Mouse (Mus musculus) neural tube, embryonic 12.5 days (tissue): Measurements from ENCODE around the gene 1700012P22Rik. TPM values are rescaled to one million over a fixed set of nuclear protein-coding genes. Genes with fewer than 3 reads are reported as not detected.

Experiments
- ATAC-seq: fragments of 200-750 bp; cut with Nextera tagmentation; 2 replicates; pipeline ENCODE4 v1.8.0; 2017; ENCODE audit warnings: low read depth, mild to moderate bottlenecking, moderate TSS enrichment, moderate library complexity; ENCODE audit not compliant: low FRiP score
- H3K27ac ChIP-seq: fragments of 300-500 bp; sonication (generic); 2 replicates; pipeline ENCODE4 v1.5.1; 2016
- H3K27me3 ChIP-seq: fragments of 300-500 bp; sonication (generic); replicated peaks from 2 replicates; pipeline ENCODE4 v1.6.1; 2016; ENCODE audit warnings: mild to moderate bottlenecking
- H3K36me3 ChIP-seq: fragments of 300-500 bp; sonication (generic); 2 replicates; pipeline ENCODE4 v1.6.1; 2016; ENCODE audit warnings: mild to moderate bottlenecking
- H3K4me1 ChIP-seq: fragments of 300-500 bp; sonication (generic); 2 replicates; pipeline ENCODE4 v1.6.1; 2016
- H3K4me2 ChIP-seq: fragments of 300-500 bp; sonication (generic); replicated peaks from 2 replicates; pipeline ENCODE4 v1.6.1; 2016; ENCODE audit warnings: mild to moderate bottlenecking
- H3K4me3 ChIP-seq: fragments of 300-500 bp; sonication (generic); 2 replicates; pipeline ENCODE4 v1.5.1; 2016
- H3K9ac ChIP-seq: fragments of 300-500 bp; sonication (generic); 2 replicates; pipeline ENCODE4 v1.6.1; 2016; ENCODE audit warnings: mild to moderate bottlenecking
- H3K9me3 ChIP-seq: fragments of 300-500 bp; sonication (generic); 2 replicates; pipeline ENCODE4 v1.6.1; 2016; ENCODE audit warnings: mild to moderate bottlenecking
- WGBS: fragments of 180-500 bp; shearing (Covaris S2); methylation state at CpG from one replicate; pipeline ENCODE4 v1.1.7; 2016; 5-methylcytosine and 5-hydroxymethylcytosine counted together
- polyA plus RNA-seq: library from polyadenylated mRNA; unstranded; fragments of >200 nt; fragmentation: Nextera tagmentation; extraction: Ambion mirVana; gene quantifications from 2 replicates; pipeline ENCODE4 v1.2.1, GENCODE M21; 2016

1700012P22Rik gene
- not detected in 2 replicates for polyA plus RNA-seq

GRCm38 (mm10) chr4:144438672-144439071 is at the start of gene 1700012P22Rik:
TSS of gene 1700012P22Rik (minus strand) at chr4:144438772.
- H3K36me3 ChIP-seq = no peaks in the 10 kb centered on the region
- no peak within 1 kb of the TSS for H3K4me3 ChIP-seq
- H3K4me2 ChIP-seq = no peak within 1 kb of the TSS
- ATAC-seq = no peak
- H3K9me3 ChIP-seq = 0 out of 2 replicates have a peak, but pooled peaks cover 4% of the 10 kb centered on the region
- H3K9ac ChIP-seq = no peak within 1 kb of the TSS
- H3K27me3 ChIP-seq = no peaks in the 10 kb centered on the region
- H3K4me1 ChIP-seq = no peaks in the 10 kb centered on the region
- no peak within 1 kb of the TSS for H3K27ac ChIP-seq

- Histone ChIP-seq H3K4me1 (no peaks in the 10 kb centered on the region), H3K36me3 (no peaks in the 10 kb centered on the region), H3K4me3 (no peak overlapping the region), H3K9me3 (peaks cover 8% of the 10 kb centered on the region; the same call in 1 of the 2 replicates), H3K9ac (no peak overlapping the region), H3K4me2 (no peak overlapping the region), H3K27me3 (no peaks in the 10 kb centered on the region), H3K27ac (no peak overlapping the region)
- no peak for ATAC-seq
- 79% methylated on average over 1 of the region's 1 CpGs for WGBS
These were observed 29.5 kb upstream of the 1700012P22Rik start for GRCm38 (mm10) chr4:144468091-144468490.

DNA sequence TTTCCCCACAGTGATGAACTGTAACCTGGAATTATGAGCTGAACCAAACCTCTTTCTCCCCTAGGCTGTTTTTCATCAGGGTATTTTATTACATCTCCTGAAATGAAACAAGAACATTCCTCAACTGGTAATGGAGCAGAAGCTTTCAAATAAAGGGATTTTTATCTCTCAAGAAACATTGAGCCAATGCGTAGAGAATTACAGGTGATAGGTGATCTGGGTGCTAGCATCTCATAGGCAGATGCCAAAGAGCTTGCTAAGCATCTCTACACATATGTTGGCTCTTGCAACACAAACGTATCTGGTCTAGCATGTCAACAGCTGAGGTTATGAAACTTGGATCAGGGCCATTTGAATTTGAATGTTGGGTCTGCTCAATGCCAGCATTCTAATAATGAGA is 26.6 kb upstream of the 1700012P22Rik start:
- H3K9me3 ChIP-seq = peaks cover 12% of the 10 kb centered on the region; the same call in 1 of the 2 replicates
- no peak overlapping the region for H3K27ac ChIP-seq
- WGBS = 84% methylated on average over 2 of the region's 2 CpGs
- H3K4me1 ChIP-seq = no peaks in the 10 kb centered on the region
- no peak for ATAC-seq
- no peak overlapping the region for H3K9ac ChIP-seq
- H3K27me3 ChIP-seq = no peaks in the 10 kb centered on the region
- H3K36me3 ChIP-seq = no peaks in the 10 kb centered on the region
- H3K4me3 ChIP-seq = no peak overlapping the region
- H3K4me2 ChIP-seq = no peak overlapping the region

DNA sequence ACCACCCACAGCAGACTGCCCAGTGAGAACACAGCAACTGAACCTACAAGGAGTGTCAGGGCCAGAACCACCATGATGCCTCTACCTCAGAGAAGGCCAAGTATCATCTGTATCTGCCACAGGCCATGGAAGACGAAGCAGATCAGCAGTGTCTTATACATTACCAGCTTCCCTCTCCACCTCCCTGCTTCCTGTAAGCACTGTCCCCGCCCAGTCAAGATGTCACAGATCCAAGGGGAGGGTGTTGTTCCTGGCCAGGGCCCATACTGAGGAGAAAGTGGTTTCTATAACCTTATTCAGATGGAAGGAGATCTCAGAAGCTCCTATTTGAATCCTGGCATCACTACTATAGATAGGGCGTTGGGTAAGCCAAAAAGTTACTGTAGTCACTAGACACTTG is 25.1 kb upstream of the 1700012P22Rik start, which contains the start of gene Aadacl3:
Gene Aadacl3, minus strand, starts transcription at position 101 of the 400 bp plus-strand sequence.
- no peak within 1 kb of the TSS for H3K4me3 ChIP-seq
- H3K9ac ChIP-seq = no peak within 1 kb of the TSS
- ATAC-seq = no peak
- H3K27me3 ChIP-seq = no peaks in the 10 kb centered on the region
- no peak within 1 kb of the TSS for H3K4me2 ChIP-seq
- peaks cover 12% of the 10 kb centered on the region; the same call in 1 of the 2 replicates for H3K9me3 ChIP-seq
- 68% methylated on average over 3 of the region's 3 CpGs for WGBS
- H3K36me3 ChIP-seq = no peaks in the 10 kb centered on the region
- H3K4me1 ChIP-seq = no peaks in the 10 kb centered on the region
- H3K27ac ChIP-seq = no peak within 1 kb of the TSS

- no peak within 1 kb of the TSS for H3K9ac ChIP-seq
- H3K36me3 ChIP-seq = no peaks in the 10 kb centered on the region
- 76% methylated on average over 2 of the region's 2 CpGs for WGBS
- no peaks in the 10 kb centered on the region for H3K27me3 ChIP-seq
- no peak within 1 kb of the TSS for H3K27ac ChIP-seq
- no peaks in the 10 kb centered on the region for H3K4me1 ChIP-seq
- peaks cover 10% of the 10 kb centered on the region; the same call in 1 of the 2 replicates for H3K9me3 ChIP-seq
- no peak for ATAC-seq
- H3K4me3 ChIP-seq = no peak within 1 kb of the TSS
- H3K4me2 ChIP-seq = no peak within 1 kb of the TSS
These were observed 14.6 kb upstream of the 1700012P22Rik start, which contains the start of gene Gm9944 for GRCm38 (mm10) chr4:144453217-144453616. TSS of gene Gm9944 (minus strand) at chr4:144453317.

DNA sequence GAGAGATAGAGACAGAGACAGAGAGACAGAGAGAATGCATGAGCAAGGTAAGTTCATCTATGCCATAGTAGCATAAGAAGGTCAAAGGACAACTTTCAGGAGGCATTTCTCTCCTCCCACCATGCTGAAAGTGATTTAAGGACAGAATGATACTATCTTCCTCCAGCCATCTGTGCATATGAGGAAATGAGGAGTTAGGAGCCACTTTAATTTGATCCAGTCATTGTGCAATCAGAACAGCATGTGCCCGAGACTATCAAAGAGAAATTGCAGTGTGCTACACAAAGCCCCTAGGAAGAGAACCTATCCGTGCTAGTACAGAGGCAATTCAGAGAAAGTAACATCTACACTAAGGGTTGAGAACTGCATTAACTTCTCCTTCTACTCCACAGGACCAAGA is 10.0 kb upstream of the 1700012P22Rik start:
- 80% methylated on average over 2 of the region's 2 CpGs for WGBS
- H3K36me3 ChIP-seq = no peaks in the 10 kb centered on the region
- no peak overlapping the region for H3K27ac ChIP-seq
- ATAC-seq = no peak
- H3K4me3 ChIP-seq = no peak overlapping the region
- no peaks in the 10 kb centered on the region for H3K27me3 ChIP-seq
- no peak overlapping the region for H3K9ac ChIP-seq
- no peaks in the 10 kb centered on the region for H3K4me1 ChIP-seq
- H3K4me2 ChIP-seq = no peak overlapping the region
- no peaks in the 10 kb centered on the region for H3K9me3 ChIP-seq

DNA sequence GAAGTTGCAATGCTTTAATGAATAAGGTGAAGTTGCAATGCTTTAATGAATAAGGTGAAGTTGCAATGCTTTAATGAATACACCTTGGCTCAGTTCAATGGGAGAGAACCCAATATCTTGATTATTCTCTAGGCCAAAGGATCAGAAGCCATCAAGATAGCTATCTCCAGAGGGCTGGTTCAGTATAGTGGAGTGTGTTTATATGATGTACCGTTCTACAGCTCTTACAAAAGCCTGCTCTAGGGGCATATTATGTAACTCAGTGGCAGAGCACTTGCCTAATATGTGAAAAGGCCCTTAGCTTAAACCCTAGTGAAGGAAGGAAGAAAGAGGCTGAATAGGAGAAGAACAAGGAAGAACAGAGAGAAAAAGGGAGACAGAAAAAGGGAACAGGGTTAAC is 3.0 kb upstream of the 1700012P22Rik start:
- H3K4me3 ChIP-seq = no peak overlapping the region
- H3K9ac ChIP-seq = no peak overlapping the region
- 97% methylated on average over 1 of the region's 1 CpGs for WGBS
- H3K4me2 ChIP-seq = no peak overlapping the region
- H3K27ac ChIP-seq = no peak overlapping the region
- H3K9me3 ChIP-seq = 0 out of 2 replicates have a peak, but pooled peaks cover 4% of the 10 kb centered on the region
- ATAC-seq = no peak
- no peaks in the 10 kb centered on the region for H3K27me3 ChIP-seq
- no peaks in the 10 kb centered on the region for H3K36me3 ChIP-seq
- H3K4me1 ChIP-seq = no peaks in the 10 kb centered on the region

- Histone ChIP-seq H3K9ac (no peak overlapping the region), H3K36me3 (no peaks in the 10 kb centered on the region), H3K4me3 (no peak overlapping the region), H3K4me2 (no peak overlapping the region), H3K27me3 (no peaks in the 10 kb centered on the region), H3K4me1 (no peaks in the 10 kb centered on the region), H3K27ac (no peak overlapping the region), H3K9me3 (0 out of 2 replicates have a peak, but pooled peaks cover 4% of the 10 kb centered on the region)
- ATAC-seq = no peak
- WGBS = 95% methylated on average over 4 of the region's 4 CpGs
These were observed 2.5 kb upstream of the 1700012P22Rik start for GRCm38 (mm10) chr4:144441095-144441494.

DNA sequence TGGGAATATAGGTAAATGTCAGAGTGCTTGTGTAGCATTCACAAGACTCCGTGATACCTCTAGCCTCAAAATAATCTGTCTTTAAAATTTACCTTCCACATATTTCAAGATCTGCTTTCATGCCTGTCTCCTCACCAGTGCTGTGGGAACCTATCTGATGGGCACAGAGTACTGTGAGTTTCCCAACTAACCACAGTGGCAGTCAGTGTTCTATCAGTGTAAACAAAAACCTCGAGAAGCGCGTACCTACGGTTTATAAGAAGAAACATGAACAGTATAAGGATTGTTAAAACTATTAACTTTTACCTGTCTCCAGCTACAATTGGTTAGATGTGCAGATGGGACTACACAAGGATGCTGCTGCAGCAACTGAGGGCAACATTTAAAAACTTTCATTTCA is 5.4 kb downstream of the 1700012P22Rik start:
- Histone ChIP-seq H3K4me1 (no peaks in the 10 kb centered on the region), H3K9ac (no peak overlapping the region), H3K9me3 (no peaks in the 10 kb centered on the region), H3K4me2 (no peak overlapping the region), H3K27ac (no peak overlapping the region), H3K27me3 (no peaks in the 10 kb centered on the region), H3K4me3 (no peak overlapping the region), H3K36me3 (no peaks in the 10 kb centered on the region)
- WGBS = 92% methylated on average over 5 of the region's 5 CpGs
- no peak for ATAC-seq

- Histone ChIP-seq H3K27me3 (no peaks in the 10 kb centered on the region), H3K4me3 (no peak overlapping the region), H3K27ac (no peak overlapping the region), H3K9me3 (no peaks in the 10 kb centered on the region), H3K4me1 (no peaks in the 10 kb centered on the region), H3K9ac (no peak overlapping the region), H3K4me2 (no peak overlapping the region), H3K36me3 (no peaks in the 10 kb centered on the region)
- ATAC-seq = no peak
- WGBS = 87% methylated on average over 2 of the region's 2 CpGs
These were observed 7.8 kb downstream of the 1700012P22Rik start for GRCm38 (mm10) chr4:144430723-144431122.

- no peak overlapping the region for H3K9ac ChIP-seq
- no peaks in the 10 kb centered on the region for H3K4me1 ChIP-seq
- H3K27me3 ChIP-seq = no peaks in the 10 kb centered on the region
- WGBS = 22% methylated on average over 3 of the region's 3 CpGs
- H3K4me3 ChIP-seq = no peak overlapping the region
- no peak overlapping the region for H3K4me2 ChIP-seq
- H3K9me3 ChIP-seq = no peaks in the 10 kb centered on the region
- H3K27ac ChIP-seq = no peak overlapping the region
- no peaks in the 10 kb centered on the region for H3K36me3 ChIP-seq
- no peak for ATAC-seq
These were observed 9.7 kb downstream of the 1700012P22Rik start for GRCm38 (mm10) chr4:144428868-144429267.

GRCm38 (mm10) chr4:144424590-144424989 is 14.0 kb downstream of the 1700012P22Rik start:
- Histone ChIP-seq H3K4me2 (no peak overlapping the region), H3K9ac (no peak overlapping the region), H3K36me3 (no peaks in the 10 kb centered on the region), H3K4me1 (no peaks in the 10 kb centered on the region), H3K4me3 (no peak overlapping the region), H3K27me3 (no peaks in the 10 kb centered on the region), H3K9me3 (0 out of 2 replicates have a peak, but pooled peaks cover 2% of the 10 kb centered on the region), H3K27ac (no peak overlapping the region)
- ATAC-seq = no peak
- 79% methylated on average over 5 of the region's 5 CpGs for WGBS

GRCm38 (mm10) chr4:144420644-144421043 is 17.9 kb downstream of the 1700012P22Rik start:
- H3K4me1 ChIP-seq = no peaks in the 10 kb centered on the region
- no peak for ATAC-seq

More at GRCm38 (mm10) chr4:144420644-144421043, 17.9 kb downstream of the 1700012P22Rik start:
- Histone ChIP-seq H3K4me3 (no peak overlapping the region), H3K27me3 (no peaks in the 10 kb centered on the region), H3K27ac (no peak overlapping the region), H3K36me3 (no peaks in the 10 kb centered on the region), H3K4me2 (no peak overlapping the region), H3K9me3 (peaks cover 6% of the 10 kb centered on the region; the same call in 1 of the 2 replicates), H3K9ac (no peak overlapping the region)
